Mouse (Mus musculus) brown adipose tissue, adult 24 weeks (tissue): ENCODE measurements around the gene Mok. TPM values are rescaled to one million over a fixed set of nuclear protein-coding genes. Genes with fewer than 3 reads are reported as not detected.
"Not testable (repeated sequence)": the region's sequence is repeated elsewhere in the genome, so short reads cannot be mapped to it uniquely, and the experiment has no call there.

Source experiments
- H3K27ac ChIP-seq: fragments of 200-500 bp; replicated peaks from 2 replicates; pipeline ENCODE4 v1.5.1; 2012; ENCODE audit warnings: low read depth, mild to moderate bottlenecking, low read length
- H3K4me1 ChIP-seq: fragments of 200-500 bp; 2 replicates; pipeline ENCODE4 v1.6.1; 2012; ENCODE audit warnings: low read length, mixed read lengths; ENCODE audit not compliant: control insufficient read depth, insufficient read depth, insufficient read length
- H3K4me3 ChIP-seq: fragments of 200-500 bp; 2 replicates; pipeline ENCODE4 v1.5.1; 2012; ENCODE audit warnings: low read depth, mild to moderate bottlenecking, low read length, moderate library complexity; ENCODE audit not compliant: insufficient read depth
- polyA plus RNA-seq: library from polyadenylated mRNA; stranded (reverse); fragments of >200 nt; gene quantifications from 2 replicates; pipeline ENCODE4 v1.2.4, GENCODE M21; 2012; ENCODE audit not compliant: missing spikeins, insufficient read depth, insufficient read length

Mok gene
- not detected in 2 replicates for polyA plus RNA-seq

GRCm38 (mm10) chr12:110840348-110841198 lies at the start of gene Mok:
Mok (minus strand) TSS chr12:110840939.
- Histone ChIP-seq H3K4me3 (peak within 1 kb of the TSS; percentile 80), H3K27ac (no peak within 1 kb of the TSS), H3K4me1 (no peaks in the 10 kb centered on the region)

GRCm38 (mm10) chr12:110889036-110890020 lies 48.6 kb upstream of the Mok start, which contains the start of the genes Cinp and Tecpr2:
Cinp (minus strand) TSS chr12:110889145.
Tecpr2 (plus strand) TSS chr12:110889264.
- Histone ChIP-seq H3K4me3 (peak within 1 kb of the TSS; percentile 85), H3K27ac (peak within 1 kb of the TSS; percentile 73)

GRCm38 (mm10) chr12:110888606-110889005 lies 47.9 kb upstream of the Mok start:
- Histone ChIP-seq H3K4me3 (peak overlapping the region; percentile 76), H3K27ac (no peak overlapping the region), H3K4me1 (peaks cover 5% of the 10 kb centered on the region; the same call in 1 of the 2 replicates)

More at GRCm38 (mm10) chr12:110889036-110890020, 48.6 kb upstream of the Mok start, which contains the start of the genes Cinp and Tecpr2:
- H3K4me1 ChIP-seq: peaks cover 5% of the 10 kb centered on the region; the same call in 1 of the 2 replicates

GRCm38 (mm10) chr12:110888106-110888505 lies 47.4 kb upstream of the Mok start:
- Histone ChIP-seq H3K4me3 (peak overlapping the region; percentile 76), H3K4me1 (peaks cover 5% of the 10 kb centered on the region; the same call in 1 of the 2 replicates), H3K27ac (no peak overlapping the region)

GRCm38 (mm10) chr12:110885251-110885650 lies 44.5 kb upstream of the Mok start:
- Histone ChIP-seq H3K27ac (no peak overlapping the region), H3K4me1 (peaks cover 3% of the 10 kb centered on the region; the same call in 1 of the 2 replicates), H3K4me3 (no peak overlapping the region)

GRCm38 (mm10) chr12:110882291-110882690 lies 41.6 kb upstream of the Mok start:
- Histone ChIP-seq H3K4me3 (no peak overlapping the region), H3K27ac (no peak overlapping the region), H3K4me1 (no peaks in the 10 kb centered on the region)

GRCm38 (mm10) chr12:110875351-110875750 lies 34.6 kb upstream of the Mok start:
- no peak overlapping the region for H3K4me3 ChIP-seq
- no peaks in the 10 kb centered on the region for H3K4me1 ChIP-seq
- H3K27ac ChIP-seq: no peak overlapping the region

GRCm38 (mm10) chr12:110871247-110871646 lies 30.5 kb upstream of the Mok start:
- Histone ChIP-seq H3K27ac (no peak overlapping the region), H3K4me3 (no peak overlapping the region), H3K4me1 (no peaks in the 10 kb centered on the region)

GRCm38 (mm10) chr12:110870107-110870506 lies 29.4 kb upstream of the Mok start:
- Histone ChIP-seq H3K4me3 (no peak overlapping the region), H3K4me1 (no peaks in the 10 kb centered on the region), H3K27ac (no peak overlapping the region)

GRCm38 (mm10) chr12:110865989-110866388 lies 25.2 kb upstream of the Mok start:
- Histone ChIP-seq H3K27ac (no peak overlapping the region), H3K4me1 (no peaks in the 10 kb centered on the region), H3K4me3 (no peak overlapping the region)

- Histone ChIP-seq H3K4me1 (no peaks in the 10 kb centered on the region), H3K27ac (no peak overlapping the region), H3K4me3 (no peak overlapping the region)
Measured at GRCm38 (mm10) chr12:110865571-110865970, 24.8 kb upstream of the Mok start.

- no peaks in the 10 kb centered on the region for H3K4me1 ChIP-seq
- no peak overlapping the region for H3K4me3 ChIP-seq
- H3K27ac ChIP-seq: no peak overlapping the region
Measured at GRCm38 (mm10) chr12:110864008-110864407, 23.3 kb upstream of the Mok start.

- no peak overlapping the region for H3K27ac ChIP-seq
- H3K4me3 ChIP-seq: no peak overlapping the region
- no peaks in the 10 kb centered on the region for H3K4me1 ChIP-seq
Measured at GRCm38 (mm10) chr12:110861256-110861655, 20.5 kb upstream of the Mok start.

GRCm38 (mm10) chr12:110860293-110860692 lies 19.6 kb upstream of the Mok start:
- H3K4me3 ChIP-seq: no peak overlapping the region
- H3K4me1 ChIP-seq: no peaks in the 10 kb centered on the region
- no peak overlapping the region for H3K27ac ChIP-seq

GRCm38 (mm10) chr12:110858681-110859080 lies 17.9 kb upstream of the Mok start:
- not testable (repeated sequence) for H3K4me1 ChIP-seq, H3K4me3 ChIP-seq, H3K27ac ChIP-seq
